Mouse (Mus musculus) MEL-GATA-1-ER (cell line): ENCODE measurements around the gene Atp6v1b1.
A peak's percentile ranks its signal among the peaks of the same experiment; 100 is the strongest.

ENCODE experiments used
- DNase-seq: peaks from one replicate; pipeline ENCODE4 v3.0.0-alpha.2; 2012; ENCODE audit warnings: low read depth; ENCODE audit errors: extremely low read depth

The Atp6v1b1 gene

GRCm38 (mm10) chr6:83742761-83743160 lies at the start of gene Atp6v1b1:
Atp6v1b1 (plus strand) TSS chr6:83742990.
- DNase-seq = no peak

- peak; percentile 66 for DNase-seq
These were observed 49.0 kb upstream of the Atp6v1b1 start for GRCm38 (mm10) chr6:83693835-83694234.

GRCm38 (mm10) chr6:83695731-83696130 lies 47.1 kb upstream of the Atp6v1b1 start:
- DNase-seq = no peak

GRCm38 (mm10) chr6:83696684-83697083 lies 46.1 kb upstream of the Atp6v1b1 start:
- no peak for DNase-seq

- no peak for DNase-seq
These were observed 44.9 kb upstream of the Atp6v1b1 start for GRCm38 (mm10) chr6:83697932-83698331.

GRCm38 (mm10) chr6:83699971-83700370 lies 42.8 kb upstream of the Atp6v1b1 start:
- DNase-seq = no peak

GRCm38 (mm10) chr6:83701001-83701400 lies 41.8 kb upstream of the Atp6v1b1 start:
- DNase-seq = no peak

GRCm38 (mm10) chr6:83702146-83702999 lies 40.4 kb upstream of the Atp6v1b1 start:
- DNase-seq = no peak

GRCm38 (mm10) chr6:83703000-83703721 lies 39.6 kb upstream of the Atp6v1b1 start:
- no peak for DNase-seq

- no peak for DNase-seq
These were observed 39.1 kb upstream of the Atp6v1b1 start for GRCm38 (mm10) chr6:83703722-83704078.

- DNase-seq = no peak
These were observed 38.5 kb upstream of the Atp6v1b1 start for GRCm38 (mm10) chr6:83704294-83704693.

GRCm38 (mm10) chr6:83704701-83705100 lies 38.1 kb upstream of the Atp6v1b1 start:
- DNase-seq = no peak

GRCm38 (mm10) chr6:83707738-83708510 lies 34.9 kb upstream of the Atp6v1b1 start:
- no peak for DNase-seq

- no peak for DNase-seq
These were observed 32.3 kb upstream of the Atp6v1b1 start for GRCm38 (mm10) chr6:83710361-83711066.

- peak; percentile 83 for DNase-seq
These were observed 31.6 kb upstream of the Atp6v1b1 start, which contains the start of gene Vax2 for GRCm38 (mm10) chr6:83711067-83711675. Vax2 (plus strand) TSS chr6:83711264.

- no peak for DNase-seq
These were observed 30.9 kb upstream of the Atp6v1b1 start for GRCm38 (mm10) chr6:83711725-83712475.

GRCm38 (mm10) chr6:83713271-83714136 lies 29.3 kb upstream of the Atp6v1b1 start:
- DNase-seq = no peak

- no peak for DNase-seq
These were observed 28.3 kb upstream of the Atp6v1b1 start for GRCm38 (mm10) chr6:83714221-83715123.
